Mouse (Mus musculus): Measurements from ENCODE around the gene Sars2. TPM values are rescaled to one million over a fixed set of nuclear protein-coding genes. Genes with fewer than 3 reads are reported as not detected.

Gene Sars2
- 20.6 TPM for polyA plus RNA-seq (2017; shearing (Covaris generic))

GRCm38 (mm10) chr7:28741709-28742438 lies at the start of gene Sars2, which contains the start of gene Mrps12:
Gene Sars2, plus strand, starts transcription at chr7:28741992.
Gene Mrps12, minus strand, starts transcription at chr7:28741820.

DNA sequence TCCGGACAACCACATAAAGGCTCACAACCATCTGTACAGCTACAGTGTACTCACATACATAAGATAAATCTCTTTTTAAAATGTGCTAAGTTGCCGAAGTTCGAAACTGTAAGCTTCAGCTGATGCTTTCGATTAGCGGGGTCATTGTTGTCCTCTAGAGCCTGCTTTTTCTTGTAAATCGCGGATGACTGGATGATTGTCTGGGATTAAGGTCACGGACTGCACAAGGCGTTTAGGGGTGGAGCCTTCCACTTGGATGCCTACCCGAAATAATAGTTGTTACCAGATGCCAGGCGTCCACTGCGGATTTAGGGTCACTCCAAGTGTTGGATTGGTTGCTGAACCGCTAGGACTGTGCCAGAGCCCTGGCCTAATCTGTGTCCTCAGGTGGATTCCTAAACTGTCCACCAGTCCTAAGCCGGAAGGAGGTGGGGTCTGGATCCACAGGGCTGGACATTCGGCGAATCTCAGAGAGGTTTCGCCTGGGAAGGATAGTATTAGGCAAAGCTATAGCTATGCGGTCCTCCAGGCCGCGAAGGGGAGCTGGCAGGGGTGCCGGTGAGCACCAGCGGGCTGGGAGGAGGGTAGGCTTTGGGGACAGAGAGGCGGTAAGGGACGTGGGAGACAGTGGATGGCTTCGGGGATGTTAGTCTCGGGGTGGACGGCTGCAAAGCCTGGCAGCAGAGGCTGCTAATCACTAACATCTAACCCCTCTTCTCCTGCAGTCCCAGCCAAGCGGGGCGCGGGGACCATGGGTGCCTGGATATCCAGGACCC lies 49.1 kb upstream of the Sars2 start, which contains the start of gene Fbxo27:
Fbxo27 (plus strand) TSS at position 305 of the 776 bp plus-strand sequence.

GRCm38 (mm10) chr7:28716590-28717281 lies 25.1 kb upstream of the Sars2 start, which contains the start of gene Fbxo17:
Gene Fbxo17, plus strand, starts transcription at chr7:28716804.

DNA sequence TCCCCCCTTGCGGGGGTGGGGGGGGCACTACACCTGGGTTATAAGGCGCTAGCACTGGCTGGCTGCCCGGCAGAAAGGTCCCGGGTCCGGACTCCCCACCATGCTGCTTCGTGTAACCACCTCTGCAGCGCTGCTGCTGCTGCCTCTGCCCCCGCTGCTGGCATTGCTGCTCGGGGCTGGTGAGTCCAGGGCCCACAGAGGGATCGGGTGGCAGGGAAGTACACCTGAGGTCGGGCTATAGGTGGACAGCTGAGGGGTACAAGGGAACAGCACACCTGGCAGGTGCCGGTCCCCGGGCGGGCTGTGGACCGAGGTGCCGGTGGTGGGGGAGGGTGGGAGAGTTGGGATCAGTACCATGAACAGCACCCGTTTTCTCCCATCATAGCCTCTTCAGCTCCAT lies 14.3 kb downstream of the Sars2 start, which contains the start of gene Ccer2:
Ccer2 (plus strand) TSS at position 96 of the 400 bp plus-strand sequence.

GRCm38 (mm10) chr7:28766173-28766879 lies 24.5 kb downstream of the Sars2 start, which contains the start of gene Sirt2:
Gene Sirt2, plus strand, starts transcription at chr7:28766735.

DNA sequence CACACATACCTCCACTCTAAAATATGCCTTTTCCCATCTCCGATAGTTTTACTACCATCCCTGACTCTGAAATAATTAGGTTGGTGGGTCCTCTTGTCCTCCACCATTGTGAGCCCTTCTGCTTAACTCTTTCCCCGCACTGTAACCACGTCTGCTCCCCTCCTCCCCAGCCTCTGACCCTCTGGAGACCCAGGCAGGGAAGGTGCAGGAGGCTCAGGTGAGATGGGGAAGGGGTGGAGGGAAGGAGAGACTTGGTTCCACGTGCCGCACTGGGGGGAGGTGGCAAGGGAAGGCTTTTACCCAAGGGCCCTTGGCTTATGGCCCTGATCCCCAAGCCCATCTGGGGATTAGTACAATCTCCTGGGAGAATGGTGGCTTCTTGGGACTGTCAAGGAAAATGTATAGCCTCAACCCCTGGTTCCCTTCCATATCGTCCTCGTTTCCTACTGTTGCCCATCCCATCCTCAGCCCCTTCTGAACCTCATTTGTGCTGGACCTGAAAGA lies 25.7 kb downstream of the Sars2 start, which contains the start of gene Nfkbib:
Nfkbib (minus strand) TSS at position 51 of the 504 bp plus-strand sequence.

DNA sequence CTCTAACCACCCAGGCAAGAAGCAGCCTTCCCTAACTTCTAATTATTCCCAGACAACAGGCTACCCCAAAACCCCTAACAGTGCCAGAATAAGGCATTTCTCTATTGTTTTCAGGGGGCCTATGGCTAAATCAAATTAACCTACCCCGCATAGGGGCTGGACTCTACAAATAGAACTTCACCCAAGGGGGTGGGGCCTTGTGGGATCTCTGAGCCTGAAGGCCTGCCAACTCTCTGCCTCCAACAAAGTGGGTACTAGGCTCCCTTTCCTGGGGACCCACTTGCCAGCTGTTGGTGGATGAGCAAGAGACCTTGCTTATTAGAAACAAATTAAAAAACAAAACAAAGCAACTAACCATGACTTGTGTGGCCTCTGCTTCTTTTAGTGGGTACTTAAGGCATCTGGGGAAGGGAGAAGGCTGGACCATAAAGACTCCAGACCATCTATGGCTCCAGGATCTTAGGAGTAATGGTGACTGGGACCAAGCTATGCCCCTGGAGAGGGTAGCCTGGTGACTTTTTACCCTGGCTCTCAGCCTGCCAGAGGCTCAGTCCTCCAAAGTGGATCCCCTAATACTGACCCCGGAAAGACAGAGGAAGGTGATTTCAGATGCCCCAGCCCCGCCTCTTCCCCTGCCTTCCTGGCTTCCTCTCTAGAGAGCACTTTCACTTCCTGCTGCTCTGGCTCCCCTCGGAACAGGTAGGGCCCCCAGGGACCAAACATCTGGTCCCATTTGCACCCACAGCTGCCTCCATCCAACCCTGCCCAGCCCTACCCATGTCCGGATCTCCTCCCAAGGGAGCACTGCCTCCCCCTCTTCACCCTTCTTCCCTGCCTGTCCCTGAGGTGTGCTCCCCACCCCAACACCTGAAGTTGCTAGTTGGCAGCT lies 46.8 kb downstream of the Sars2 start, which contains the start of gene Rinl:
Rinl (plus strand) TSS at position 663 of the 889 bp plus-strand sequence.

Other genes starting within 250 kb of the Sars2 start
- gene Ifnl2, start 231.5 kb upstream of the Sars2 start, polyA plus RNA-seq (2017; shearing (Covaris generic)), result not detected
- not detected for gene Ifnl3, start 219.2 kb upstream of the Sars2 start, polyA plus RNA-seq (2017; shearing (Covaris generic))
- not detected for gene Sycn, start 201.1 kb upstream of the Sars2 start, polyA plus RNA-seq (2017; shearing (Covaris generic))
- gene Nccrp1, start 194.7 kb upstream of the Sars2 start, polyA plus RNA-seq (2017; shearing (Covaris generic)), result 1.3 TPM
- 82.1 TPM for gene Samd4b, start 143.8 kb upstream of the Sars2 start, polyA plus RNA-seq (2017; shearing (Covaris generic))
- gene Pak4, start 143.8 kb upstream of the Sars2 start, polyA plus RNA-seq (2017; shearing (Covaris generic)), result 8.1 TPM
- not detected for gene Acp7, start 110.7 kb upstream of the Sars2 start, polyA plus RNA-seq (2017; shearing (Covaris generic))
- 2.8 TPM for gene Fbxo27, start 49.1 kb upstream of the Sars2 start, polyA plus RNA-seq (2017; shearing (Covaris generic))
- 6.0 TPM for gene Fbxo17, start 25.2 kb upstream of the Sars2 start, polyA plus RNA-seq (2017; shearing (Covaris generic))
- gene Mrps12, start 172 bp upstream of the Sars2 start, polyA plus RNA-seq (2017; shearing (Covaris generic)), result 37.6 TPM
- not detected for gene Ccer2, start 14.2 kb downstream of the Sars2 start, polyA plus RNA-seq (2017; shearing (Covaris generic))
- gene Sirt2, start 24.7 kb downstream of the Sars2 start, polyA plus RNA-seq (2017; shearing (Covaris generic)), result 71.7 TPM
- gene Nfkbib, start 25.5 kb downstream of the Sars2 start, polyA plus RNA-seq (2017; shearing (Covaris generic)), result 222 TPM
- 258 TPM for gene Rinl, start 47.0 kb downstream of the Sars2 start, polyA plus RNA-seq (2017; shearing (Covaris generic))
- gene Hnrnpl, start 66.5 kb downstream of the Sars2 start, polyA plus RNA-seq (2017; shearing (Covaris generic)), result 333 TPM
- 121 TPM for gene Ech1, start 83.2 kb downstream of the Sars2 start, polyA plus RNA-seq (2017; shearing (Covaris generic))
- gene Lgals4, start 91.9 kb downstream of the Sars2 start, polyA plus RNA-seq (2017; shearing (Covaris generic)), result 17.6 TPM
- gene Lgals7, start 121.9 kb downstream of the Sars2 start, polyA plus RNA-seq (2017; shearing (Covaris generic)), result 4.6 TPM
- not detected for gene Capn12, start 139.4 kb downstream of the Sars2 start, polyA plus RNA-seq (2017; shearing (Covaris generic))
- 263 TPM for gene Actn4, start 220.3 kb downstream of the Sars2 start, polyA plus RNA-seq (2017; shearing (Covaris generic))
- gene Eif3k, start 239.9 kb downstream of the Sars2 start, polyA plus RNA-seq (2017; shearing (Covaris generic)), result 292 TPM
- 137 TPM for gene Map4k1, start 240.1 kb downstream of the Sars2 start, polyA plus RNA-seq (2017; shearing (Covaris generic))

All from effector memory CD4-positive, alpha-beta T cell, adult 5 months (primary cell).